Mouse (Mus musculus) monocyte, adult 59 days (primary cell): ENCODE results near the gene Olfr482. TPM values are rescaled to one million over a fixed set of nuclear protein-coding genes. Genes with fewer than 3 reads are reported as not detected.

ENCODE experiments used
- total RNA-seq, 2 experiments: library from RNA; stranded (reverse); gene quantifications; one replicate each; pipeline ENCODE4 v1.2.4; 2023

Olfr482 gene
- total RNA-seq, result 1 to 10 TPM; 1.5 to 1.8 TPM

GRCm38 (mm10) chr7:108097486-108097885, at the start of gene Olfr482:
TSS of gene Olfr482 (minus strand) at chr7:108097586.

GRCm38 (mm10) chr7:108127349-108127748, 30.0 kb upstream of the Olfr482 start, which contains the start of gene Olfr484:
TSS of gene Olfr484 (minus strand) at chr7:108127449.

GRCm38 (mm10) chr7:108100549-108100948, 3.2 kb upstream of the Olfr482 start, which contains the start of gene Olfr483:
TSS of gene Olfr483 (plus strand) at chr7:108100849.

GRCm38 (mm10) chr7:108079555-108079954, 17.8 kb downstream of the Olfr482 start, which contains the start of gene Olfr481:
TSS of gene Olfr481 (plus strand) at chr7:108079855.

GRCm38 (mm10) chr7:108067246-108067645, 30.1 kb downstream of the Olfr482 start, which contains the start of gene Olfr480:
TSS of gene Olfr480 (minus strand) at chr7:108067346.

GRCm38 (mm10) chr7:108050393-108050792, 47.0 kb downstream of the Olfr482 start, which contains the start of gene Olfr479:
TSS of gene Olfr479 (plus strand) at chr7:108050693.

Other genes with a start within 250 kb of the Olfr482 start
- gene Olfr472, start 199.7 kb downstream of the Olfr482 start, total RNA-seq, result under 1 TPM in 1 of 2 experiments, not detected in 1; 0.08 TPM
- gene Olfr473, start 167.1 kb downstream of the Olfr482 start, total RNA-seq, result not detected
- gene Olfr474, start 142.9 kb downstream of the Olfr482 start, total RNA-seq, result not detected
- gene Olfr476, start 132.8 kb downstream of the Olfr482 start, total RNA-seq, result not detected
- not detected for gene Olfr477, start 110.9 kb downstream of the Olfr482 start, total RNA-seq
- gene Olfr478, start 63.6 kb downstream of the Olfr482 start, total RNA-seq, result not detected
- gene Olfr479, start 46.9 kb downstream of the Olfr482 start, total RNA-seq, result not detected
- not detected for gene Olfr480, start 30.2 kb downstream of the Olfr482 start, total RNA-seq
- gene Olfr481, start 17.7 kb downstream of the Olfr482 start, total RNA-seq, result not detected
- gene Olfr483, start 3.3 kb upstream of the Olfr482 start, total RNA-seq, result not detected
- not detected for gene Olfr484, start 29.9 kb upstream of the Olfr482 start, total RNA-seq
- not detected for gene Olfr485, start 62.3 kb upstream of the Olfr482 start, total RNA-seq
- not detected for gene Olfr486, start 75.2 kb upstream of the Olfr482 start, total RNA-seq
- not detected for gene Olfr487, start 117.0 kb upstream of the Olfr482 start, total RNA-seq
- not detected for gene Olfr488, start 160.8 kb upstream of the Olfr482 start, total RNA-seq
- not detected for gene Olfr490, start 191.3 kb upstream of the Olfr482 start, total RNA-seq
- not detected for gene Olfr491, start 215.9 kb upstream of the Olfr482 start, total RNA-seq
- not detected for gene Olfr492, start 226.1 kb upstream of the Olfr482 start, total RNA-seq
- gene Olfr493, start 249.4 kb upstream of the Olfr482 start, total RNA-seq, result not detected